Mouse (Mus musculus) cortical plate, adult 2 months (tissue): ENCODE data around the gene Irf2.

ENCODE experiments used
- CTCF ChIP-seq: fragments of 200-500 bp; IDR thresholded peaks from 2 replicates; pipeline ENCODE4 v1.5.1; 2011; ENCODE audit warnings: mild to moderate bottlenecking, control low read depth, low read length; ENCODE audit not compliant: insufficient read depth; ENCODE audit errors: extremely low read depth
- POLR2A ChIP-seq: fragments of 200-500 bp; IDR thresholded peaks from 2 replicates; pipeline ENCODE4 v1.6.1; 2011; ENCODE audit warnings: mild to moderate bottlenecking, low read length, control low read depth; ENCODE audit not compliant: insufficient read depth; ENCODE audit errors: extremely low read depth

DNA sequence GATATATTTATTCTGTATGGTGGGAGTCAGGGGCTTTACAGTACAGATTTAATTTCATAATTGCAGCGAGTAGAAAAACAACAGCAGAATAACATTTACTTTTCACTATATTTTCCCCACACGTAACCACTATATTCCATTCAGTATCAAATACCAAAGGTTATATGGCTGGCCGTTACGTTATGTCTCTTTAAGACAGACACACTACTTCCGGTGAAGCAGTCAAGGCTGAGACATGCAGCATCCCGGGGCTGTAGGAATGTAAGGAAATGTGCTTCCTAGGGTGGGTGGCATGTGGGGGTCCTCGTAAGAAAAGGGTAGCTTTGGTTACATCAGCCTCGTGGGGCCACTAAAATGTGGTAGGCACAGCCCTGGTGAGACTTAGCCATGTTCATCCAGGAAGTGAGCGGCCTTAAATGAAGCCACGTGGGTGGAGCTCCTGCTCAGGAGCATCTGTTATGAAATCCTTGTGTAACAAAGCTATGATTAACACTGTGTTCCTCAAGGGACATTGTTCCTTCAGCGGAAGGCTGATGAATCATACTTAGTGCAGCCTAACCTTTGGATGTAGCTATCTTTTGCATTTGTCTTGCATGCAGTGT is 71.6 kb downstream of the Irf2 start:
- TF ChIP-seq CTCF, result no peak
- TF ChIP-seq POLR2A, result no peak
